Mouse (Mus musculus): ENCODE measurements around the gene Foxs1. TPM values are rescaled to one million over a fixed set of nuclear protein-coding genes. Genes with fewer than 3 reads are reported as not detected.

Foxs1 gene
- total and polyA plus RNA-seq, 2 experiments from 2014 or later, result 8.4 to 8.6 TPM

GRCm38 (mm10) chr2:152922376-152922775 lies 10.6 kb downstream of the Foxs1 start:
- Histone ChIP-seq H3K9me3 (replicated peaks; ENCODE audit: control insufficient read depth, low read length) (no peaks in the 10 kb centered on the region), H3K4me1 (ENCODE audit: control insufficient read depth, insufficient read depth) (peaks cover 7% of the 10 kb centered on the region; the same call in 1 of the 2 replicates), H3K36me3 (replicated peaks; ENCODE audit: control insufficient read depth, insufficient read depth, low read length) (no peaks in the 10 kb centered on the region), H3K27me3 (ENCODE audit: control insufficient read depth, insufficient read depth, low read length) (no peaks in the 10 kb centered on the region), H3K4me2 (ENCODE audit: low read depth, low read length) (no peak overlapping the region), H3K27ac (ENCODE audit: low read depth) (no peak overlapping the region), H3K4me3 (ENCODE audit: low read depth, low read length) (no peak overlapping the region), H3K9ac (replicated peaks; ENCODE audit: low read depth, low read length) (no peak overlapping the region)
- DNase-seq (ENCODE audit: low spot score) (no peak), ATAC-seq (ENCODE audit: insufficient read depth, low read depth) (no peak)
- TF ChIP-seq EP300 (IDR thresholded peaks at IDR 0.05; ENCODE audit: low read depth) (no peak), CTCF (IDR thresholded peaks at IDR 0.05; ENCODE audit: low read depth) (no peak)
- 31% methylated on average over 7 of the region's 7 CpGs for WGBS

GRCm38 (mm10) chr2:152917671-152918070 lies 15.3 kb downstream of the Foxs1 start:
- DNase-seq (ENCODE audit: low spot score), result no peak
- no peaks in the 10 kb centered on the region for H3K9me3 ChIP-seq (replicated peaks; ENCODE audit: control insufficient read depth, low read length)
- peaks cover 20% of the 10 kb centered on the region; the same call in 1 of the 2 replicates for H3K27me3 ChIP-seq (ENCODE audit: control insufficient read depth, insufficient read depth, low read length)
- H3K4me1 ChIP-seq (ENCODE audit: control insufficient read depth, insufficient read depth), result peaks cover 2% of the 10 kb centered on the region; the same call in 1 of the 2 replicates
- no peak for ATAC-seq (ENCODE audit: insufficient read depth, low read depth)
- H3K27ac ChIP-seq (ENCODE audit: low read depth), result no peak overlapping the region
- no peak overlapping the region for H3K4me2 ChIP-seq (ENCODE audit: low read depth, low read length)
- no peak overlapping the region for H3K4me3 ChIP-seq (ENCODE audit: low read depth, low read length)
- TF ChIP-seq EP300 (IDR thresholded peaks at IDR 0.05; ENCODE audit: low read depth) (no peak), CTCF (IDR thresholded peaks at IDR 0.05; ENCODE audit: low read depth) (no peak)
- 38% methylated on average over 9 of the region's 9 CpGs for WGBS
- no peaks in the 10 kb centered on the region for H3K36me3 ChIP-seq (replicated peaks; ENCODE audit: control insufficient read depth, insufficient read depth, low read length)
- H3K9ac ChIP-seq (replicated peaks; ENCODE audit: low read depth, low read length), result no peak overlapping the region

- no peak overlapping the region for H3K27ac ChIP-seq (ENCODE audit: low read depth)
- H3K4me3 ChIP-seq (ENCODE audit: low read depth, low read length), result no peak overlapping the region
- H3K27me3 ChIP-seq (ENCODE audit: control insufficient read depth, insufficient read depth, low read length), result peaks cover 36% of the 10 kb centered on the region
- ATAC-seq (ENCODE audit: insufficient read depth, low read depth), result no peak
- no peaks in the 10 kb centered on the region for H3K36me3 ChIP-seq (replicated peaks; ENCODE audit: control insufficient read depth, insufficient read depth, low read length)
- no peak overlapping the region for H3K4me2 ChIP-seq (ENCODE audit: low read depth, low read length)
- H3K9ac ChIP-seq (replicated peaks; ENCODE audit: low read depth, low read length), result no peak overlapping the region
- no peak for TF ChIP-seq CTCF (IDR thresholded peaks at IDR 0.05; ENCODE audit: low read depth)
- TF ChIP-seq EP300 (IDR thresholded peaks at IDR 0.05; ENCODE audit: low read depth), result no peak
- no peaks in the 10 kb centered on the region for H3K9me3 ChIP-seq (replicated peaks; ENCODE audit: control insufficient read depth, low read length)
- no peak for DNase-seq (ENCODE audit: low spot score)
- H3K4me1 ChIP-seq (ENCODE audit: control insufficient read depth, insufficient read depth), result peaks cover 2% of the 10 kb centered on the region; the same call in 1 of the 2 replicates
- 57% methylated on average over 5 of the region's 5 CpGs for WGBS
These were observed 16.9 kb downstream of the Foxs1 start for GRCm38 (mm10) chr2:152916111-152916510.

GRCm38 (mm10) chr2:152915453-152915852 lies 17.6 kb downstream of the Foxs1 start:
- TF ChIP-seq CTCF (IDR thresholded peaks at IDR 0.05; ENCODE audit: low read depth), result no peak
- TF ChIP-seq EP300 (IDR thresholded peaks at IDR 0.05; ENCODE audit: low read depth), result no peak
- peaks cover 42% of the 10 kb centered on the region for H3K27me3 ChIP-seq (ENCODE audit: control insufficient read depth, insufficient read depth, low read length)
- DNase-seq (ENCODE audit: low spot score), result no peak
- H3K27ac ChIP-seq (ENCODE audit: low read depth), result no peak overlapping the region
- H3K4me2 ChIP-seq (ENCODE audit: low read depth, low read length), result no peak overlapping the region
- no peak for ATAC-seq (ENCODE audit: insufficient read depth, low read depth)
- H3K36me3 ChIP-seq (replicated peaks; ENCODE audit: control insufficient read depth, insufficient read depth, low read length), result no peaks in the 10 kb centered on the region
- no peaks in the 10 kb centered on the region for H3K9me3 ChIP-seq (replicated peaks; ENCODE audit: control insufficient read depth, low read length)
- H3K4me1 ChIP-seq (ENCODE audit: control insufficient read depth, insufficient read depth), result peaks cover 2% of the 10 kb centered on the region; the same call in 1 of the 2 replicates
- no peak overlapping the region for H3K4me3 ChIP-seq (ENCODE audit: low read depth, low read length)
- WGBS, result 45% methylated on average over 4 of the region's 4 CpGs
- no peak overlapping the region for H3K9ac ChIP-seq (replicated peaks; ENCODE audit: low read depth, low read length)

GRCm38 (mm10) chr2:152914310-152915120 lies 18.5 kb downstream of the Foxs1 start:
- Histone ChIP-seq H3K9me3 (replicated peaks; ENCODE audit: control insufficient read depth, low read length) (no peaks in the 10 kb centered on the region), H3K4me2 (ENCODE audit: low read depth, low read length) (peak overlapping the region; percentile 51), H3K36me3 (replicated peaks; ENCODE audit: control insufficient read depth, insufficient read depth, low read length) (no peaks in the 10 kb centered on the region), H3K9ac (replicated peaks; ENCODE audit: low read depth, low read length) (no peak overlapping the region), H3K4me1 (ENCODE audit: control insufficient read depth, insufficient read depth) (peaks cover 2% of the 10 kb centered on the region; the same call in 1 of the 2 replicates), H3K27ac (ENCODE audit: low read depth) (no peak overlapping the region), H3K27me3 (ENCODE audit: control insufficient read depth, insufficient read depth, low read length) (peaks cover 42% of the 10 kb centered on the region), H3K4me3 (ENCODE audit: low read depth, low read length) (0 out of 2 replicates have a peak overlapping the region, but pooled peaks have one; percentile 17)
- TF ChIP-seq EP300 (IDR thresholded peaks at IDR 0.05; ENCODE audit: low read depth), result no peak
- peak; percentile 95 for TF ChIP-seq CTCF (IDR thresholded peaks at IDR 0.05; ENCODE audit: low read depth)
- ATAC-seq (ENCODE audit: insufficient read depth, low read depth) (peak; percentile 84), DNase-seq (ENCODE audit: low spot score) (peak; percentile 73)
- 3% methylated on average over 18 of the region's 18 CpGs for WGBS
